Mouse (Mus musculus): ENCODE measurements at regions not wholly inside any gene's neighbourhood (a gene's known extent, or its start where the extent isn't known, plus 50 kb on each side); places are given as distances from the start of the nearest gene placed in this dataset.

- intact Hi-C loops (cut with DNase I) = no loop called here
- DNase-seq = no peak
Measured at GRCm38 (mm10) chrX:12462936-12463647, 124.5 kb upstream of the Atp6ap2 start.

- intact Hi-C loops (cut with DNase I) = no loop called here
- no peak for DNase-seq
Measured at GRCm38 (mm10) chrX:12466312-12466711, 121.3 kb upstream of the Atp6ap2 start.

- DNase-seq = no peak
- intact Hi-C loops (cut with DNase I) = no loop called here
Measured at GRCm38 (mm10) chrX:12466897-12467296, 120.7 kb upstream of the Atp6ap2 start.

GRCm38 (mm10) chrX:12467528-12468179 lies 119.9 kb upstream of the Atp6ap2 start:
- intact Hi-C loops (cut with DNase I) = no loop called here
- no peak for DNase-seq

GRCm38 (mm10) chrX:12472296-12472695 lies 115.3 kb upstream of the Atp6ap2 start:
- no peak for DNase-seq

GRCm38 (mm10) chrX:12479207-12479606 lies 108.4 kb upstream of the Atp6ap2 start:
- intact Hi-C loops (cut with DNase I) = no loop called here
- DNase-seq = no peak

More at GRCm38 (mm10) chrX:12472296-12472695, 115.3 kb upstream of the Atp6ap2 start:
- intact Hi-C loops (cut with DNase I) = no loop called here

GRCm38 (mm10) chrX:12490957-12491356 lies 96.6 kb upstream of the Atp6ap2 start:
- no peak for DNase-seq
- intact Hi-C loops (cut with DNase I) = no loop called here

- intact Hi-C loops (cut with DNase I) = no loop called here
- DNase-seq = no peak
Measured at GRCm38 (mm10) chrX:12493216-12493615, 94.4 kb upstream of the Atp6ap2 start.

GRCm38 (mm10) chrX:12493916-12494315 lies 93.7 kb upstream of the Atp6ap2 start:
- intact Hi-C loops (cut with DNase I) = no loop called here
- DNase-seq = no peak

GRCm38 (mm10) chrX:12494535-12494934 lies 93.1 kb upstream of the Atp6ap2 start:
- no peak for DNase-seq
- intact Hi-C loops (cut with DNase I) = no loop called here

GRCm38 (mm10) chrX:12500601-12501000 lies 87.0 kb upstream of the Atp6ap2 start:
- intact Hi-C loops (cut with DNase I) = no loop called here
- DNase-seq = no peak

- no peak for DNase-seq
- intact Hi-C loops (cut with DNase I) = no loop called here
Measured at GRCm38 (mm10) chrX:12502364-12502763, 85.2 kb upstream of the Atp6ap2 start.

- no peak for DNase-seq
- intact Hi-C loops (cut with DNase I) = no loop called here
Measured at GRCm38 (mm10) chrX:12503581-12503980, 84.0 kb upstream of the Atp6ap2 start.

- intact Hi-C loops (cut with DNase I) = no loop called here
- no peak for DNase-seq
Measured at GRCm38 (mm10) chrX:12511119-12511518, 76.5 kb upstream of the Atp6ap2 start.

GRCm38 (mm10) chrX:12525044-12525443 lies 62.6 kb upstream of the Atp6ap2 start:
- no peak for DNase-seq
- intact Hi-C loops (cut with DNase I) = no loop called here

GRCm38 (mm10) chrX:12530406-12531311 lies 56.9 kb upstream of the Atp6ap2 start:
- intact Hi-C loops (cut with DNase I) = no loop called here

More at GRCm38 (mm10) chrX:12530406-12531311, 56.9 kb upstream of the Atp6ap2 start:
- DNase-seq = no peak
